Mouse (Mus musculus) olfactory bulb, adult 2 months (tissue): Measurements from ENCODE around the gene Psmd5.

Source experiments
- CTCF ChIP-seq: fragments of 200-500 bp; IDR thresholded peaks from 2 replicates; pipeline ENCODE4 v1.5.1; 2012; ENCODE audit warnings: low read depth, mild to moderate bottlenecking, low read length, moderate library complexity; ENCODE audit not compliant: insufficient read depth
- POLR2A ChIP-seq: fragments of 200-500 bp; IDR thresholded peaks from 2 replicates; pipeline ENCODE4 v1.6.1; 2012; ENCODE audit warnings: mild to moderate bottlenecking, low read depth, low read length, moderate library complexity; ENCODE audit not compliant: insufficient read depth

- TF ChIP-seq POLR2A (peak; percentile 93), CTCF (no peak)
Observed at GRCm38 (mm10) chr2:34870520-34871474, 4.0 kb downstream of the Psmd5 start.
